Mouse (Mus musculus) liver, adult 2 months (tissue): ENCODE results near the gene St3gal6. TPM values are rescaled to one million over a fixed set of nuclear protein-coding genes. Genes with fewer than 3 reads are reported as not detected.
A peak's percentile ranks its signal among the peaks of the same experiment; 100 is the strongest.

Source experiments
- DNase-seq: peaks from one replicate; pipeline ENCODE4 v3.0.0-alpha.2; 2011; ENCODE audit warnings: low read depth, low spot score; ENCODE audit errors: extremely low read depth
- H3K27ac ChIP-seq: fragments of 200-500 bp; replicated peaks from 2 replicates; pipeline ENCODE4 v1.5.1; 2012; ENCODE audit warnings: low read depth, mild to moderate bottlenecking, control low read depth, inconsistent platforms, low read length; ENCODE audit not compliant: insufficient read depth
- H3K27me3 ChIP-seq: fragments of 200-500 bp; 2 replicates; pipeline ENCODE4 v1.6.1; 2012; ENCODE audit warnings: mild to moderate bottlenecking, moderate library complexity, low read length, inconsistent platforms; ENCODE audit not compliant: control insufficient read depth, insufficient read depth
- H3K36me3 ChIP-seq: fragments of 200-500 bp; 2 replicates; pipeline ENCODE4 v1.6.1; 2012; ENCODE audit warnings: low read length, inconsistent platforms; ENCODE audit not compliant: control insufficient read depth, insufficient read depth
- H3K4me1 ChIP-seq: fragments of 200-500 bp; 2 replicates; pipeline ENCODE4 v1.6.1; 2011; ENCODE audit warnings: low read length; ENCODE audit not compliant: control insufficient read depth, insufficient read depth
- H3K4me3 ChIP-seq: fragments of 200-500 bp; 2 replicates; pipeline ENCODE4 v1.5.1; 2011; ENCODE audit warnings: low read depth, mild to moderate bottlenecking, control low read depth, low read length, moderate library complexity; ENCODE audit not compliant: insufficient read depth
- H3K79me2 ChIP-seq: fragments of 200-500 bp; 2 replicates; pipeline ENCODE4 v1.6.1; 2012; ENCODE audit warnings: inconsistent platforms, mild to moderate bottlenecking, low read length, moderate library complexity; ENCODE audit not compliant: control insufficient read depth, insufficient read depth
- H3K9ac ChIP-seq: fragments of 200-500 bp; 2 replicates; pipeline ENCODE4 v1.6.1; 2012; ENCODE audit warnings: low read depth, mild to moderate bottlenecking, control low read depth, inconsistent platforms, low read length
- CTCF ChIP-seq: fragments of 200-500 bp; IDR thresholded peaks from 2 replicates; pipeline ENCODE4 v1.5.1; 2011; ENCODE audit warnings: low read depth, low read length, control low read depth
- POLR2A ChIP-seq: fragments of 200-500 bp; IDR thresholded peaks from 2 replicates; pipeline ENCODE4 v1.6.1; 2011; ENCODE audit warnings: low read length, control low read depth; ENCODE audit not compliant: insufficient read depth; ENCODE audit errors: extremely low read depth
- WGBS: fragments of 180-500 bp; shearing (Covaris S2); methylation state at CpG from one replicate; pipeline ENCODE4 v1.1.7; 2018; 5-methylcytosine and 5-hydroxymethylcytosine counted together
- polyA plus RNA-seq: library from polyadenylated mRNA; depleted of rRNA; stranded (reverse); fragments of >200 nt; gene quantifications from 2 replicates; pipeline ENCODE4 v1.2.3, GENCODE M21; 2012
- total RNA-seq: library from RNA; depleted of rRNA; stranded (reverse); fragments of >200 nt; gene quantifications from 2 replicates; pipeline ENCODE4 v1.2.3, GENCODE M21; 2014

Gene St3gal6
- total and polyA plus RNA-seq, 2 experiments = 4.8 to 5.1 TPM

GRCm38 (mm10) chr16:58497886-58498713 lies 25.9 kb downstream of the St3gal6 start:
- peak; percentile 34 for DNase-seq
- H3K27me3 ChIP-seq = no peaks in the 10 kb centered on the region
- TF ChIP-seq POLR2A = no peak
- no peak for TF ChIP-seq CTCF
- no peaks in the 10 kb centered on the region for H3K79me2 ChIP-seq
- no peaks in the 10 kb centered on the region for H3K36me3 ChIP-seq
- no peak overlapping the region for H3K27ac ChIP-seq
- no peak overlapping the region for H3K9ac ChIP-seq
- 73% methylated on average over 9 of the region's 9 CpGs for WGBS
- H3K4me3 ChIP-seq = no peak overlapping the region
- H3K4me1 ChIP-seq = peaks cover 4% of the 10 kb centered on the region; the same call in 1 of the 2 replicates

- Histone ChIP-seq H3K27ac (peak overlapping the region; percentile 69; the same call in 1 of the 2 replicates), H3K27me3 (no peaks in the 10 kb centered on the region), H3K4me1 (peaks cover 2% of the 10 kb centered on the region; the same call in 1 of the 2 replicates), H3K4me3 (no peak overlapping the region), H3K9ac (no peak overlapping the region), H3K36me3 (no peaks in the 10 kb centered on the region), H3K79me2 (no peaks in the 10 kb centered on the region)
- TF ChIP-seq CTCF (no peak), POLR2A (no peak)
- no peak for DNase-seq
Observed at GRCm38 (mm10) chr16:58496791-58497190, 27.3 kb downstream of the St3gal6 start.

- DNase-seq = no peak
- H3K4me3 ChIP-seq = no peak overlapping the region
- no peaks in the 10 kb centered on the region for H3K4me1 ChIP-seq
- H3K9ac ChIP-seq = no peak overlapping the region
- 81% methylated on average over 6 of the region's 6 CpGs for WGBS
- no peak for TF ChIP-seq CTCF
- TF ChIP-seq POLR2A = no peak
- H3K27me3 ChIP-seq = no peaks in the 10 kb centered on the region
- no peak overlapping the region for H3K27ac ChIP-seq
- no peaks in the 10 kb centered on the region for H3K36me3 ChIP-seq
- no peaks in the 10 kb centered on the region for H3K79me2 ChIP-seq
Observed at GRCm38 (mm10) chr16:58487861-58488260, 36.2 kb downstream of the St3gal6 start.

- Histone ChIP-seq H3K36me3 (no peaks in the 10 kb centered on the region), H3K79me2 (no peaks in the 10 kb centered on the region), H3K4me3 (no peak overlapping the region), H3K9ac (no peak overlapping the region), H3K27me3 (no peaks in the 10 kb centered on the region), H3K4me1 (no peaks in the 10 kb centered on the region), H3K27ac (no peak overlapping the region)
- TF ChIP-seq CTCF = no peak
- no peak for TF ChIP-seq POLR2A
- no peak for DNase-seq
- WGBS = 47% methylated on average over 3 of the region's 3 CpGs
Observed at GRCm38 (mm10) chr16:58482296-58482695, 41.7 kb downstream of the St3gal6 start.

GRCm38 (mm10) chr16:58481906-58482270 lies 42.2 kb downstream of the St3gal6 start:
- Histone ChIP-seq H3K27ac (0 out of 2 replicates have a peak overlapping the region, but pooled peaks have one; percentile 10), H3K9ac (no peak overlapping the region), H3K27me3 (no peaks in the 10 kb centered on the region), H3K36me3 (no peaks in the 10 kb centered on the region), H3K79me2 (no peaks in the 10 kb centered on the region), H3K4me3 (no peak overlapping the region), H3K4me1 (no peaks in the 10 kb centered on the region)
- WGBS = 67% methylated on average over 5 of the region's 5 CpGs
- no peak for DNase-seq
- no peak for TF ChIP-seq POLR2A
- TF ChIP-seq CTCF = no peak

- H3K4me1 ChIP-seq = no peaks in the 10 kb centered on the region
- TF ChIP-seq CTCF (no peak), POLR2A (no peak)
- WGBS = 81% methylated on average over 9 of the region's 9 CpGs
- no peak for DNase-seq
- no peak overlapping the region for H3K9ac ChIP-seq
- no peaks in the 10 kb centered on the region for H3K79me2 ChIP-seq
- H3K4me3 ChIP-seq = no peak overlapping the region
- H3K27ac ChIP-seq = 0 out of 2 replicates have a peak overlapping the region, but pooled peaks have one; percentile 10
- no peaks in the 10 kb centered on the region for H3K27me3 ChIP-seq
- H3K36me3 ChIP-seq = no peaks in the 10 kb centered on the region
Observed at GRCm38 (mm10) chr16:58481219-58481905, 42.7 kb downstream of the St3gal6 start.
